Mouse (Mus musculus) myocyte (in vitro differentiated cells): ENCODE measurements at regions not wholly inside any gene's neighbourhood (a gene's known extent, or its start where the extent isn't known, plus 50 kb on each side); places are given as distances from the start of the nearest gene placed in this dataset.

Experiments used
- H3K27me3 ChIP-seq: one replicate; pipeline ENCODE4 v1.6.1; 2011; ENCODE audit not compliant: control insufficient read depth, insufficient read depth, insufficient read length
- H3K36me3 ChIP-seq: one replicate; pipeline ENCODE4 v1.6.1; 2011; ENCODE audit not compliant: control insufficient read depth, insufficient read depth
- H3K4me2 ChIP-seq: one replicate; pipeline ENCODE4 v1.6.1; 2011; ENCODE audit warnings: low read depth, control low read depth
- H3K4me3 ChIP-seq: one replicate; pipeline ENCODE4 v1.5.1; 2011; ENCODE audit warnings: mild to moderate bottlenecking, control low read depth, moderate library complexity
- H3K79me2 ChIP-seq: one replicate; pipeline ENCODE4 v1.6.1; 2011; ENCODE audit not compliant: control insufficient read depth, insufficient read depth
- H3ac ChIP-seq: one replicate; pipeline ENCODE4 v1.6.1; 2011; ENCODE audit not compliant: control insufficient read depth, insufficient read length
- CEBPB ChIP-seq: IDR thresholded peaks from 2 replicates; pipeline ENCODE4 v1.6.1; 2011; ENCODE audit warnings: mild to moderate bottlenecking, moderate library complexity; ENCODE audit not compliant: poor library complexity, insufficient read depth, severe bottlenecking
- E2F4 ChIP-seq: IDR thresholded peaks from one replicate; pipeline ENCODE4 v1.6.1; 2011; ENCODE audit warnings: mild to moderate bottlenecking, control low read depth, moderate library complexity; ENCODE audit not compliant: insufficient read depth
- MAX ChIP-seq: IDR thresholded peaks from one replicate; pipeline ENCODE4 v1.6.1; 2011; ENCODE audit warnings: low read depth, mild to moderate bottlenecking, control low read depth
- MYOD1 ChIP-seq, 3 experiments: IDR thresholded peaks; one replicate each; pipeline ENCODE4 v1.6.1; 2011; ENCODE audit warnings: control low read depth in 2 of 3, low read depth in 2 of 3, mild to moderate bottlenecking in 2 of 3, moderate library complexity in 1 of 3; ENCODE audit not compliant: insufficient read length in 2 of 3, control insufficient read depth in 1 of 3
- MYOG ChIP-seq, 3 experiments: IDR thresholded peaks; one replicate each; pipeline ENCODE4 v1.6.1; 2011; ENCODE audit warnings: control low read depth in 2 of 3, low read depth in 2 of 3, mild to moderate bottlenecking in 2 of 3; ENCODE audit not compliant: insufficient read length in 2 of 3, control insufficient read depth in 1 of 3, insufficient read depth in 1 of 3
- POLR2A ChIP-seq: IDR thresholded peaks from one replicate; pipeline ENCODE4 v1.6.1; 2011; ENCODE audit warnings: low read depth, mild to moderate bottlenecking, control low read depth, moderate library complexity; ENCODE audit not compliant: insufficient read length
- POLR2AphosphoS2 ChIP-seq: IDR thresholded peaks from one replicate; pipeline ENCODE4 v1.6.1; 2011; ENCODE audit warnings: low read depth, control low read depth; ENCODE audit not compliant: insufficient read length
- REST ChIP-seq: IDR thresholded peaks from one replicate; pipeline ENCODE4 v1.6.1; 2011; ENCODE audit warnings: mild to moderate bottlenecking, control low read depth, moderate library complexity; ENCODE audit not compliant: insufficient read depth, insufficient read length
- SRF ChIP-seq: IDR thresholded peaks from one replicate; pipeline ENCODE4 v1.6.1; 2011; ENCODE audit warnings: low read depth; ENCODE audit not compliant: control insufficient read depth, insufficient read length
- TCF12 ChIP-seq: IDR thresholded peaks from one replicate; pipeline ENCODE4 v1.6.1; 2011; ENCODE audit warnings: mild to moderate bottlenecking, control low read depth; ENCODE audit not compliant: poor library complexity, insufficient read depth, severe bottlenecking
- TCF3 ChIP-seq: IDR thresholded peaks from one replicate; pipeline ENCODE4 v1.6.1; 2011; ENCODE audit warnings: low read depth, control low read depth; ENCODE audit not compliant: insufficient read length
- USF1 ChIP-seq: IDR thresholded peaks from one replicate; pipeline ENCODE4 v1.6.1; 2011; ENCODE audit warnings: low read depth, mild to moderate bottlenecking, control low read depth, moderate library complexity

- no peaks in the 10 kb centered on the region for H3K36me3 ChIP-seq
- no peak overlapping the region for H3ac ChIP-seq
- H3K27me3 ChIP-seq, result no peaks in the 10 kb centered on the region
- TF ChIP-seq CEBPB, result no peak
- no peak for TF ChIP-seq USF1
- TF ChIP-seq TCF12, result no peak
- TF ChIP-seq MAX, result no peak
- no peak overlapping the region for H3K4me3 ChIP-seq
- peak overlapping the region; percentile 6 for H3K4me2 ChIP-seq
- no peaks in the 10 kb centered on the region for H3K79me2 ChIP-seq
Measured at GRCm38 (mm10) chr13:59253667-59254558, 331.1 kb downstream of the Agtpbp1 start.

- H3ac ChIP-seq, result no peak overlapping the region
- H3K4me2 ChIP-seq, result no peak overlapping the region
- TF ChIP-seq POLR2A, result no peak
- no peak for TF ChIP-seq SRF
- no peak for TF ChIP-seq TCF3
- no peak for TF ChIP-seq USF1
- TF ChIP-seq E2F4, result no peak
- TF ChIP-seq REST, result no peak
Measured at GRCm38 (mm10) chr13:59251252-59252006, 333.6 kb downstream of the Agtpbp1 start.

GRCm38 (mm10) chr13:59248411-59248810 is 336.6 kb downstream of the Agtpbp1 start:
- Histone ChIP-seq H3K4me3 (no peak overlapping the region), H3ac (no peak overlapping the region), H3K27me3 (no peaks in the 10 kb centered on the region), H3K4me2 (no peak overlapping the region), H3K79me2 (no peaks in the 10 kb centered on the region), H3K36me3 (no peaks in the 10 kb centered on the region)
- no peak for TF ChIP-seq USF1
- TF ChIP-seq MYOG (IDR thresholded peaks at IDR 0.05; ENCODE audit: control insufficient read depth in 1 of 3, insufficient read depth in 1 of 3, insufficient read length in 2 of 3, low read depth in 2 of 3), result no peak
- no peak for TF ChIP-seq CEBPB
- no peak for TF ChIP-seq REST
- no peak for TF ChIP-seq TCF3
- no peak for TF ChIP-seq MAX
- TF ChIP-seq SRF, result no peak

More at GRCm38 (mm10) chr13:59251252-59252006, 333.6 kb downstream of the Agtpbp1 start:
- Histone ChIP-seq H3K36me3 (no peaks in the 10 kb centered on the region), H3K79me2 (no peaks in the 10 kb centered on the region), H3K4me3 (no peak overlapping the region), H3K27me3 (no peaks in the 10 kb centered on the region)

- H3K27me3 ChIP-seq, result no peaks in the 10 kb centered on the region
- no peaks in the 10 kb centered on the region for H3K79me2 ChIP-seq
- H3K36me3 ChIP-seq, result no peaks in the 10 kb centered on the region
- no peak overlapping the region for H3K4me2 ChIP-seq
- no peak overlapping the region for H3ac ChIP-seq
- no peak overlapping the region for H3K4me3 ChIP-seq
- TF ChIP-seq TCF3 (no peak), MYOD1 (IDR thresholded peaks at IDR 0.05; ENCODE audit: control insufficient read depth in 1 of 3, insufficient read length in 2 of 3, low read depth in 2 of 3) (no peak), USF1 (no peak), REST (no peak), SRF (no peak), POLR2A (no peak), POLR2AphosphoS2 (no peak), E2F4 (no peak), MYOG (IDR thresholded peaks at IDR 0.05; ENCODE audit: control insufficient read depth in 1 of 3, insufficient read depth in 1 of 3, insufficient read length in 2 of 3, low read depth in 2 of 3) (no peak), MAX (no peak), TCF12 (no peak), CEBPB (no peak)
Measured at GRCm38 (mm10) chr13:59246984-59247537, 338.0 kb downstream of the Agtpbp1 start.

GRCm38 (mm10) chr13:59246070-59246469 is 339.0 kb downstream of the Agtpbp1 start:
- Histone ChIP-seq H3K4me2 (no peak overlapping the region), H3K36me3 (no peaks in the 10 kb centered on the region), H3K27me3 (no peaks in the 10 kb centered on the region), H3ac (no peak overlapping the region), H3K4me3 (no peak overlapping the region), H3K79me2 (no peaks in the 10 kb centered on the region)
- TF ChIP-seq MYOG (IDR thresholded peaks at IDR 0.05; ENCODE audit: control insufficient read depth in 1 of 3, insufficient read depth in 1 of 3, insufficient read length in 2 of 3, low read depth in 2 of 3), result no peak
- TF ChIP-seq CEBPB, result no peak
- no peak for TF ChIP-seq SRF
- TF ChIP-seq POLR2A, result no peak
- TF ChIP-seq MYOD1 (IDR thresholded peaks at IDR 0.05; ENCODE audit: control insufficient read depth in 1 of 3, insufficient read length in 2 of 3, low read depth in 2 of 3), result no peak
- no peak for TF ChIP-seq E2F4
- no peak for TF ChIP-seq REST
- no peak for TF ChIP-seq USF1
- no peak for TF ChIP-seq TCF12
- TF ChIP-seq POLR2AphosphoS2, result no peak
- TF ChIP-seq MAX, result no peak
- no peak for TF ChIP-seq TCF3
